Mouse (Mus musculus) neural tube, embryonic 14.5 days (tissue): ENCODE results near the gene Fbxw5. TPM values are rescaled to one million over a fixed set of nuclear protein-coding genes. Genes with fewer than 3 reads are reported as not detected.
"Not testable (repeated sequence)": the region's sequence is repeated elsewhere in the genome, so short reads cannot be mapped to it uniquely, and the experiment has no call there.

Experiments
- ATAC-seq: fragments of 200-750 bp; cut with Nextera tagmentation; 2 replicates; pipeline ENCODE4 v1.8.0; 2017; ENCODE audit warnings: low read depth, mild to moderate bottlenecking, moderate TSS enrichment, moderate library complexity
- H3K27ac ChIP-seq: fragments of 300-500 bp; sonication (generic); 2 replicates; pipeline ENCODE4 v1.5.1; 2014; ENCODE audit warnings: low read depth, mild to moderate bottlenecking, control low read depth, low read length, moderate library complexity, mixed read lengths
- H3K27me3 ChIP-seq: fragments of 300-500 bp; sonication (generic); 2 replicates; pipeline ENCODE4 v1.6.1; 2014; ENCODE audit warnings: low read length; ENCODE audit not compliant: control insufficient read depth, insufficient read depth
- H3K36me3 ChIP-seq: fragments of 300-500 bp; sonication (generic); 2 replicates; pipeline ENCODE4 v1.6.1; 2014; ENCODE audit warnings: low read length, mixed read lengths; ENCODE audit not compliant: control insufficient read depth, insufficient read depth
- H3K4me1 ChIP-seq: fragments of 300-500 bp; sonication (generic); 2 replicates; pipeline ENCODE4 v1.6.1; 2014; ENCODE audit warnings: low read length; ENCODE audit not compliant: control insufficient read depth, insufficient read depth
- H3K4me2 ChIP-seq: fragments of 300-500 bp; sonication (generic); 2 replicates; pipeline ENCODE4 v1.6.1; 2014; ENCODE audit warnings: mild to moderate bottlenecking, low read depth, low read length, control low read depth
- H3K4me3 ChIP-seq: fragments of 300-500 bp; sonication (generic); 2 replicates; pipeline ENCODE4 v1.5.1; 2014; ENCODE audit warnings: low read depth, low read length, control low read depth, mixed read lengths
- H3K9ac ChIP-seq: fragments of 300-500 bp; sonication (generic); replicated peaks from 2 replicates; pipeline ENCODE4 v1.6.1; 2014; ENCODE audit warnings: low read depth, mild to moderate bottlenecking, control low read depth, low read length, mixed read lengths
- H3K9me3 ChIP-seq: fragments of 300-500 bp; sonication (generic); 2 replicates; pipeline ENCODE4 v1.6.1; 2016; ENCODE audit warnings: low read length; ENCODE audit not compliant: control insufficient read depth
- WGBS: fragments of 180-500 bp; shearing (Covaris S2); extraction: QIAGEN DNeasy Blood & Tissue Kit; methylation state at CpG from one replicate; pipeline ENCODE4 v1.1.7; 2014; 5-methylcytosine and 5-hydroxymethylcytosine counted together
- polyA plus RNA-seq: library from polyadenylated mRNA; unstranded; fragments of >200 nt; fragmentation: Nextera tagmentation; extraction: Ambion mirVana; gene quantifications from 2 replicates; pipeline ENCODE4 v1.2.1, GENCODE M21; 2014

Fbxw5 gene
- polyA plus RNA-seq, 1 experiment from 2014 or later = 137 TPM

GRCm38 (mm10) chr2:25553171-25553786, 52.7 kb downstream of the Fbxw5 start:
- not testable (repeated sequence) for H3K4me3 ChIP-seq, H3K36me3 ChIP-seq, H3K27me3 ChIP-seq, H3K4me2 ChIP-seq, H3K9ac ChIP-seq, ATAC-seq, H3K9me3 ChIP-seq, H3K27ac ChIP-seq
- WGBS = 90% methylated on average over 4 of the region's 4 CpGs
- peaks cover 11% of the 10 kb centered on the region for H3K4me1 ChIP-seq

Other genes starting within 250 kb of the Fbxw5 start
- gene Tmem203, start 245.3 kb upstream of the Fbxw5 start, polyA plus RNA-seq = 11.0 and 11.2 TPM in 2 replicates
- gene Tprn, start 238.1 kb upstream of the Fbxw5 start, polyA plus RNA-seq = 11.5 and 12.3 TPM in 2 replicates
- gene Ssna1, start 228.3 kb upstream of the Fbxw5 start, polyA plus RNA-seq = 177 and 182 TPM in 2 replicates
- gene Anapc2, start 228.3 kb upstream of the Fbxw5 start, polyA plus RNA-seq = 110 and 116 TPM in 2 replicates
- gene Tmem210, start 212.6 kb upstream of the Fbxw5 start, polyA plus RNA-seq = not detected in 2 replicates
- 0.45 TPM in 1 of 2 replicates, not detected in the other for gene Lrrc26, start 210.8 kb upstream of the Fbxw5 start, polyA plus RNA-seq
- gene Grin1, start 181.6 kb upstream of the Fbxw5 start, polyA plus RNA-seq = 60.8 and 89.4 TPM in 2 replicates
- gene Man1b1, start 168.4 kb upstream of the Fbxw5 start, polyA plus RNA-seq = 59.9 and 85.5 TPM in 2 replicates
- gene Dpp7, start 144.4 kb upstream of the Fbxw5 start, polyA plus RNA-seq = 23.9 and 27.1 TPM in 2 replicates
- 4.6 and 5.2 TPM in 2 replicates for gene Uap1l1, start 135.1 kb upstream of the Fbxw5 start, polyA plus RNA-seq
- 6.9 and 7.8 TPM in 2 replicates for gene Sapcd2, start 128.4 kb upstream of the Fbxw5 start, polyA plus RNA-seq
- gene Entpd2, start 104.9 kb upstream of the Fbxw5 start, polyA plus RNA-seq = 1.6 and 10.6 TPM in 2 replicates
- gene Npdc1, start 101.4 kb upstream of the Fbxw5 start, polyA plus RNA-seq = 397 and 496 TPM in 2 replicates
- 0.17 and 0.23 TPM in 2 replicates for gene Fut7, start 77.5 kb upstream of the Fbxw5 start, polyA plus RNA-seq
- 16.2 and 17.0 TPM in 2 replicates for gene Abca2, start 72.0 kb upstream of the Fbxw5 start, polyA plus RNA-seq
- gene Clic3, start 43.9 kb upstream of the Fbxw5 start, polyA plus RNA-seq = 1.5 and 2.4 TPM in 2 replicates
- gene Paxx, start 39.7 kb upstream of the Fbxw5 start, polyA plus RNA-seq = 94.5 and 124 TPM in 2 replicates
- gene Ptgds, start 30.7 kb upstream of the Fbxw5 start, polyA plus RNA-seq = 5.6 and 87.6 TPM in 2 replicates
- gene Lcn12, start 6.8 kb upstream of the Fbxw5 start, polyA plus RNA-seq = not detected in 2 replicates
- 5.6 and 6.8 TPM in 2 replicates for gene C8g, start 969 bp downstream of the Fbxw5 start, polyA plus RNA-seq
- 12.6 and 14.8 TPM in 2 replicates for gene Traf2, start 46.2 kb downstream of the Fbxw5 start, polyA plus RNA-seq
- 373 and 390 TPM in 2 replicates for gene Edf1, start 57.1 kb downstream of the Fbxw5 start, polyA plus RNA-seq
- gene Mamdc4, start 74.1 kb downstream of the Fbxw5 start, polyA plus RNA-seq = 2.2 and 2.3 TPM in 2 replicates
- 184 and 209 TPM in 2 replicates for gene Phpt1, start 74.5 kb downstream of the Fbxw5 start, polyA plus RNA-seq
- gene Ajm1, start 81.0 kb downstream of the Fbxw5 start, polyA plus RNA-seq = 8.1 and 13.3 TPM in 2 replicates
- gene Rabl6, start 107.8 kb downstream of the Fbxw5 start, polyA plus RNA-seq = 64.2 and 66.6 TPM in 2 replicates
- gene Ccdc183, start 116.9 kb downstream of the Fbxw5 start, polyA plus RNA-seq = 0.33 and 0.43 TPM in 2 replicates
- gene Tmem141, start 121.3 kb downstream of the Fbxw5 start, polyA plus RNA-seq = 48.5 and 55.3 TPM in 2 replicates
- 0.63 and 3.3 TPM in 2 replicates for gene Fcna, start 127.3 kb downstream of the Fbxw5 start, polyA plus RNA-seq
- not detected in 2 replicates for gene Lcn8, start 152.4 kb downstream of the Fbxw5 start, polyA plus RNA-seq
- not detected in 2 replicates for gene Lcn5, start 157.2 kb downstream of the Fbxw5 start, polyA plus RNA-seq
- gene Lcn6, start 176.0 kb downstream of the Fbxw5 start, polyA plus RNA-seq = not detected in 2 replicates
- not detected in 2 replicates for gene Lcn10, start 182.0 kb downstream of the Fbxw5 start, polyA plus RNA-seq
- gene Obp2a, start 199.3 kb downstream of the Fbxw5 start, polyA plus RNA-seq = not detected in 2 replicates
- 138 and 160 TPM in 2 replicates for gene Bmyc, start 206.0 kb downstream of the Fbxw5 start, polyA plus RNA-seq
- gene Obp2b, start 236.3 kb downstream of the Fbxw5 start, polyA plus RNA-seq = not detected in 2 replicates